Mouse (Mus musculus) midbrain, postnatal 0 days (tissue): ENCODE results near the gene Wbp4. TPM values are rescaled to one million over a fixed set of nuclear protein-coding genes. Genes with fewer than 3 reads are reported as not detected.

Experiments
- ATAC-seq: fragments of 200-750 bp; cut with Nextera tagmentation; 2 replicates; pipeline ENCODE4 v1.8.0; 2017; ENCODE audit warnings: moderate number of reproducible peaks, mild to moderate bottlenecking, moderate TSS enrichment, moderate library complexity; ENCODE audit not compliant: low FRiP score
- DNase-seq: peaks from one replicate; pipeline ENCODE4 v3.0.0-alpha.2; 2015; ENCODE audit warnings: low spot score
- H3K27ac ChIP-seq: fragments of 300-500 bp; sonication (generic); 2 replicates; pipeline ENCODE4 v1.5.1; 2014; ENCODE audit warnings: low read depth, mild to moderate bottlenecking, low read length, mixed read lengths
- H3K27me3 ChIP-seq: fragments of 300-500 bp; sonication (generic); 2 replicates; pipeline ENCODE4 v1.6.1; 2014; ENCODE audit warnings: low read length, control low read depth, mixed read lengths; ENCODE audit not compliant: insufficient read depth
- H3K36me3 ChIP-seq: fragments of 300-500 bp; sonication (generic); 2 replicates; pipeline ENCODE4 v1.6.1; 2014; ENCODE audit warnings: low read length, control low read depth, mixed read lengths; ENCODE audit not compliant: insufficient read depth
- H3K4me1 ChIP-seq: fragments of 300-500 bp; sonication (generic); 2 replicates; pipeline ENCODE4 v1.6.1; 2014; ENCODE audit warnings: mild to moderate bottlenecking, control low read depth, antibody characterized with exemption, low read length, mixed read lengths; ENCODE audit not compliant: insufficient read depth
- H3K4me2 ChIP-seq: fragments of 300-500 bp; sonication (generic); 2 replicates; pipeline ENCODE4 v1.6.1; 2014; ENCODE audit warnings: low read depth, mild to moderate bottlenecking, low read length, mixed read lengths; ENCODE audit not compliant: poor library complexity, severe bottlenecking
- H3K4me3 ChIP-seq: fragments of 300-500 bp; sonication (generic); 2 replicates; pipeline ENCODE4 v1.5.1; 2014; ENCODE audit warnings: low read depth, mild to moderate bottlenecking, low read length, moderate library complexity
- H3K9ac ChIP-seq: fragments of 300-500 bp; sonication (generic); replicated peaks from 2 replicates; pipeline ENCODE4 v1.6.1; 2014; ENCODE audit warnings: mild to moderate bottlenecking, low read length, moderate library complexity, mixed read lengths; ENCODE audit not compliant: poor library complexity, severe bottlenecking
- H3K9me3 ChIP-seq: fragments of 300-500 bp; sonication (generic); 2 replicates; pipeline ENCODE4 v1.6.1; 2016; ENCODE audit warnings: low read length, control low read depth
- CTCF ChIP-seq: IDR thresholded peaks from 2 replicates; pipeline ENCODE4 v1.5.1; 2016; ENCODE audit warnings: antibody characterized with exemption, mild to moderate bottlenecking
- WGBS: fragments of 180-500 bp; shearing (Covaris S2); extraction: QIAGEN DNeasy Blood & Tissue Kit; methylation state at CpG from one replicate; pipeline ENCODE4 v1.1.7; 2014; 5-methylcytosine and 5-hydroxymethylcytosine counted together
- polyA plus RNA-seq: library from polyadenylated mRNA; unstranded; fragments of >200 nt; fragmentation: Nextera tagmentation; extraction: Ambion mirVana; gene quantifications from 2 replicates; pipeline ENCODE4 v1.2.1, GENCODE M21; 2015
- total RNA-seq: library from RNA; depleted of rRNA; stranded (reverse); fragments of >200 nt; gene quantifications from 2 replicates; pipeline ENCODE4 v1.2.3, GENCODE M21; 2014; rRNA removed

Wbp4 gene
- total and polyA plus RNA-seq, 2 experiments from 2014 or later: 30.5 to 54.2 TPM

DNA sequence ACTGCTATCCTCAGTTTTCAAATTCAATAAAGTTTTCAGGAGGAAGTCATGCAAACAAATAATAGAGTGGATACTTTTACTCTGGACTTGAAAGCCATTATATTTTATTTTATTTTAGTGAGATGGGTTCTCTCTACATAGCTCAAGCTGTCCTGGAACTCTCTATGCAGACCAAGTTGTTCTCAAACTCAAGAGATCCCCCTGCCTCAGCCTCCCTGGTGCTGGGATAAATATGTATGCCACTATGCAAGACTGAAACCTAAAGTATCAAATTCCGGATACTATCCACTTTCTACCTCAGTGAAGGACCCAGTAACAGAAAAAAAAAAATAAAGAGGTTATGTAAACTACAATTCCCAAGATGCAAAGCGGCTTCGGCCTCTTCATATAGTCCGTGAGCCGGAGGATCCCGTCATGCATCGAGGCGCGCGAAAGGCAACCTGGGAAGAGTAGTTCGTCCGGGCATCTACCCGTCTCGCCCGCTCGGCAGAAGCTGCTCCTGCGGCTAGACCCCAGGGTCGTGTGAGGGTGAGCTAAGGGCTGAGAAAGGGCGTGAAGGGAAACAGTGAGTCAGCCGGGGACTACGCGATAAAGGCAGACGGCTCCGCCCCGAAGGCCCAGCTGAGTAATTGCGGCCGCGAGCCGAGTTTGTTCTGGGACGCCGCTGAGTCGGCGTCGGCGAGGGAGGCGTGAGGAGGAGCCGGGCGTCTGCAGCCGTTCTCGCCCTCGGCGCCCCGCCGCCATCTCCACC is 55.2 kb downstream of the Wbp4 start, which contains the start of gene Kbtbd7:
Gene Kbtbd7 (plus strand): TSS at position 533 of the 751 bp plus-strand sequence.
- H3K36me3 ChIP-seq: no peaks in the 10 kb centered on the region; the same call in 1 of the 2 replicates
- H3K4me2 ChIP-seq: peak within 1 kb of the TSS; percentile 31
- under 1% methylated on average over 42 of the region's 44 CpGs for WGBS
- ATAC-seq (peak; percentile 96), DNase-seq (peak; percentile 97)
- H3K27ac ChIP-seq: peak within 1 kb of the TSS; percentile 65
- peak within 1 kb of the TSS; percentile 54 for H3K9ac ChIP-seq
- peak within 1 kb of the TSS; percentile 40 for H3K4me3 ChIP-seq
- no peaks in the 10 kb centered on the region for H3K27me3 ChIP-seq
- no peaks in the 10 kb centered on the region for H3K4me1 ChIP-seq
- no peak for TF ChIP-seq CTCF
- no peaks in the 10 kb centered on the region for H3K9me3 ChIP-seq

DNA sequence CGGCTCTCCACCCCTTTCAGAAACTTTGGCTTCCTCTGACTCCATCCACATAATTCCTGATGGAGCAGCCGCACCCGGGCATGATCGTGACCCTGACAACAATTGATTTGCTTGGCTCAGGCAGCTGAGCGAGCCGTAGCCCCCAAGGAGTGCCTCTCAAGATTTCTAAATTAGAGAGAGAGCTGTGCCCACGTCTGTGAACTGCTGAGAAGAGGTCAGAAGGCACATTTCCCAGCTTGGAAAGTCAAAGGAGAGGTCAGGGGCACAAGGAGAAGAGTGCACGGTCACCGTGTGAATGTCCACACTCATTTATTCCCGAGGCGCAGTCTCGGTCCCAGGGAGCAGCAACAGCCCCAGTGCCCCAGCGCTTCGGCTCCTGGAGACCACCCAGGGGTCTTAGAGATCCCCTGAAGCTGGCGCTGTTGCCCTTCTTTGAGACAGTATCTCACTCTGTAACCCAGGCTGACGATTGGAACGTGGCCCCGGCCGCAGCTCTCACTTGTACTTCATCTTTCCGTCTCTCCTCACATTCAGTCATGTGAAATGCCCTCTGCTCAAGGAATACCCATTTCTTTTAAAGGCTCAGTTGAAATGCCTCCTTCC is 61.1 kb downstream of the Wbp4 start:
- DNase-seq: peak; percentile 46
- Histone ChIP-seq H3K4me1 (no peaks in the 10 kb centered on the region), H3K27ac (no peak overlapping the region), H3K9ac (no peak overlapping the region), H3K4me2 (no peak overlapping the region), H3K27me3 (no peaks in the 10 kb centered on the region), H3K36me3 (peaks cover 17% of the 10 kb centered on the region; the same call in 1 of the 2 replicates), H3K9me3 (no peaks in the 10 kb centered on the region), H3K4me3 (no peak overlapping the region)
- ATAC-seq: no peak
- 0 out of 2 replicates have a peak, but pooled peaks have one; percentile 19 for TF ChIP-seq CTCF
- WGBS: 52% methylated on average over 20 of the region's 20 CpGs

DNA sequence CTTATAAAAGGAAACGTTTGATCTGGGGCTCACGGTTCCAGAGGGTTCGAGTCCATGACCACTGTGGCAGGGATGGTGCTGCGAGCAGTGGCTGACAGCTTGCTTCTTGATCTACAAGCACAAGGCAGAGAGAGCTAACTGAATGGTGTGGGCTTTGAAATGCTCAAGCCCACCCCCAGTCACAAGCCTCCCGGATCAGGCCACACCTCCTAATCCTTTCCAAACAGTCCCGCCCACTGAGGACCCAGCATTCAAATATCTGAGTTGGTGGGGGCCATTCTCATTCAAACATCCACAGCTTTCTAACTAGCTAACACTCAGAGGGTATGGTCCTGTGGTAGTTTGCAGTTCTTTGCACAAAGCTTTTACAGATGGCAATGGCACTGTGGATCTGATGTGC is 68.2 kb downstream of the Wbp4 start:
- Histone ChIP-seq H3K4me3 (no peak overlapping the region), H3K27me3 (no peaks in the 10 kb centered on the region), H3K9me3 (no peaks in the 10 kb centered on the region), H3K4me2 (no peak overlapping the region), H3K9ac (no peak overlapping the region), H3K36me3 (peaks cover 19% of the 10 kb centered on the region), H3K27ac (no peak overlapping the region), H3K4me1 (no peaks in the 10 kb centered on the region)
- no peak for DNase-seq
- 72% methylated on average over 6 of the region's 6 CpGs for WGBS
- TF ChIP-seq CTCF: no peak
- no peak for ATAC-seq

DNA sequence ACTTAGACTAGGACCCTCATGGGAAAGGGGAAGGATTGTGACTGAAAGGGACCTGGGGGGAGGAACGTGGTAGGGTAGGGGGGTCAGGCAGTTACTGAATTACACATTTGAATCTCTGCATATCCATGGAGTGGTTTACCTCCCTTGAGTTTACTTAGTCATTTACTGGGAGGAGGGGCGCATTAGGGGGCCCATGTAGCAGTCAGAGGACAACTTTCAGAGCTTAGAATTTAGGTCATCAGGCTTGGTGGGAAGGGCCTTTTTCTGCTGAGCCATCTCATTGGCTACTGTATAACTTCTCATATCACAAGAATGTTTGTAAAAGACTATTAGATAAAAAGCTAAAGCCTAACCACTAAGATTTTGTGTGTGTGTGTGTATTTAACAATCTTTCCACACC is 70.7 kb downstream of the Wbp4 start:
- Histone ChIP-seq H3K4me1 (no peaks in the 10 kb centered on the region), H3K4me2 (no peak overlapping the region), H3K36me3 (peaks cover 16% of the 10 kb centered on the region), H3K9ac (no peak overlapping the region), H3K27ac (no peak overlapping the region), H3K4me3 (no peak overlapping the region), H3K9me3 (no peaks in the 10 kb centered on the region), H3K27me3 (no peaks in the 10 kb centered on the region)
- ATAC-seq: no peak
- TF ChIP-seq CTCF: no peak
- 74% methylated on average over 2 of the region's 2 CpGs for WGBS
- DNase-seq: no peak

Other genes with a start within 250 kb of the Wbp4 start
- gene Zfp957, start 234.2 kb downstream of the Wbp4 start, total RNA-seq: not detected in 2 replicates
- gene Zfp957, start 234.2 kb downstream of the Wbp4 start, polyA plus RNA-seq: 0.07 TPM in 1 of 2 replicates, not detected in the other
- 34.2 and 64.3 TPM in 2 replicates for gene Rgcc, start 179.9 kb downstream of the Wbp4 start, total RNA-seq
- 29.9 and 40.6 TPM in 2 replicates for gene Rgcc, start 179.9 kb downstream of the Wbp4 start, polyA plus RNA-seq
- 5.9 and 7.8 TPM in 2 replicates for gene Naa16, start 90.7 kb downstream of the Wbp4 start, total RNA-seq
- gene Naa16, start 90.7 kb downstream of the Wbp4 start, polyA plus RNA-seq: 9.9 and 12.1 TPM in 2 replicates
- 2.8 and 5.8 TPM in 2 replicates for gene Mtrf1, start 83.7 kb downstream of the Wbp4 start, total RNA-seq
- gene Mtrf1, start 83.7 kb downstream of the Wbp4 start, polyA plus RNA-seq: 9.7 and 10.5 TPM in 2 replicates
- 36.5 and 39.8 TPM in 2 replicates for gene Kbtbd7, start 55.0 kb downstream of the Wbp4 start, total RNA-seq
- gene Kbtbd7, start 55.0 kb downstream of the Wbp4 start, polyA plus RNA-seq: 11.3 TPM in 2 replicates
- 2.6 and 4.2 TPM in 2 replicates for gene Kbtbd6, start 29.7 kb downstream of the Wbp4 start, total RNA-seq
- gene Kbtbd6, start 29.7 kb downstream of the Wbp4 start, polyA plus RNA-seq: 0.83 and 0.96 TPM in 2 replicates
- gene Elf1, start 326 bp downstream of the Wbp4 start, total RNA-seq: 7.2 TPM in 2 replicates
- 2.1 and 2.2 TPM in 2 replicates for gene Elf1, start 326 bp downstream of the Wbp4 start, polyA plus RNA-seq
- 19.1 and 36.1 TPM in 2 replicates for gene Sugt1, start 106.2 kb upstream of the Wbp4 start, total RNA-seq
- 86.0 and 87.0 TPM in 2 replicates for gene Sugt1, start 106.2 kb upstream of the Wbp4 start, polyA plus RNA-seq
- gene Cnmd, start 180.7 kb upstream of the Wbp4 start, total RNA-seq: 2.0 and 3.1 TPM in 2 replicates
- 4.0 and 4.3 TPM in 2 replicates for gene Cnmd, start 180.7 kb upstream of the Wbp4 start, polyA plus RNA-seq